Mouse (Mus musculus) kidney, postnatal 25 days (tissue): Measurements from ENCODE around the gene Slc7a14.
A peak's percentile ranks its signal among the peaks of the same experiment; 100 is the strongest.

Experiments
- DNase-seq, 2 experiments: peaks; one replicate each; pipeline ENCODE4 v3.0.0; 2021; ENCODE audit warnings: mixed read lengths in 2 of 2

The Slc7a14 gene

DNA sequence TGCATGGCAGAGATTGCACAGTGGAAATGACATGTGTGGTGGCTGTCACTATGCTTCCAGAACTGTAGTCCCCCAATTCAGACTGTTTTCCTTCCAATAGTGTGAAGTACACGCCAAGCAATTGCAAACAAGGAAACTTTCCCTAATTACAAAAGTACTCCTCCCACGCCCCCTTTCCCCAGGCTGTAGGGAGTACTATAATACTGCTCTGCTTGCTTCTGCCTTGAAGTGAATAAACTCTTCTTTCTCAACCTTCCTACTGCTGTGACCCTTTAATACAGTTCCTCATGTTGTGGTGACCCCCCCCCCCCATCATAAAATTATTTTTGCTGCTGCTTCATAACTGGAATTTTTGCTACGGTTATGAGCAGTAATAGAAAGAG, 49.2 kb downstream of the Slc7a14 start:
- DNase-seq = no peak

DNA sequence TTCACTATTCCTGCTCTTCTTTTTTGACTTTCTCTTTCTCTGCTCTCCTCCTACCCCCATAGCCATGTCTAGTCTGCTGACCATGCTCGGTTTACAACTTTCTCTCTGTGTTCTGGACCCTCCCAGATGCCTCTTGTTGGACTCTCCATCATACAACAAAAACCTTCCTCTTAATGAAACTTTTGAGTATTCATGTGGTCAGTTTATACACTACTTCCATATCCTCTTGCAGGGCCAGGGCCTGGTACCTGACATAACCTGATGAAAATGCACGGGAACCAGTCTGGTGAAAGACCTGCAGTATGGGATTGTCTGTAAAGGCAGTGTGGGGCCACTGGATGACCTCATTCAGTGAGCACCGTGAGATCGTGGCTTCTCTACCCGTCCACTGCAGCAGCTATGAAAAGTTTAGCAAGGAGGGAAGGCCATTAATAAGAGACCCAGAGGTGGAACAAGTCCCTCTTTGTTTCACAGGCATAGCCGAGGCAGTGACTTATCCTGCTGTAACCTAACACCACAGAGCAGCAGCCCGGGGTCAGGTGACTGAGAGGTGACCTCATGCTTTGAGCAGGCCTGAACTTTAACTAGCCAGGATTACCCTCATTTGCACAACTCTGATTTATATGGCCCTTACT, 49.7 kb downstream of the Slc7a14 start:
- DNase-seq = peak; percentile 49 to 65

DNA sequence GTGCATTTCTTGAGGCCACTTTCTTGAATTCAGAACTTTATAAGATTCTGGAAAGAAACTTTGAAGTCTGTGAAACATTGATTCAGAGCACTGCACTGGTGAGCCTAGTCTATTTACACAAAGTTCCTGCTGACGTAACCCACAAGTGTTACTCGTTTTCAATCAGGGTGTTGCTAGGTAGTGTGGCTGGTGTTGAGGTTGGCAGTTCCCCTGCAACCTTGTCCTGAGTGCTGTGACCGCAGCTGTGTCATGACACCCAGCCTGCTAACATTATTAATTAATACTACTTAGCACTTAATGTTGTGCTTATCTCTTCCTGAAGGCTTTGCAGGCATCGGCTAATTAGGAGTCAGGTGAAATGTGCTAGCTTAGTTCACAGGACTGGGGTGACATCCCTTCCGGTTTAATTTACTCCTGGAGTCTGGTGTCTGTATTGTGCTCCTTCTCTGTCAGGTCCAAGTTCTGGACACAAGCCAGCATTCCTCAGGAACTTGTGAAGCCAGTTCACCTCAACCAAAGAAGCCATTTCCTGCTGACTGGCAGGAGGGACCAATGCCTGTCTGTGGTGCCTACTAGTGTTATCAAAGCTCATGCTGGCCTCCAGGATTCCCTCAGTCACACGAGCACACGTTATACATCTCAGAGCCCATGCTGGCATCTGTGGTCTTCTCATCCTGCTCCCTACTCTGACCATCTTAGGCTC, 50.5 kb downstream of the Slc7a14 start:
- peak; percentile 40 to 41 for DNase-seq

DNA sequence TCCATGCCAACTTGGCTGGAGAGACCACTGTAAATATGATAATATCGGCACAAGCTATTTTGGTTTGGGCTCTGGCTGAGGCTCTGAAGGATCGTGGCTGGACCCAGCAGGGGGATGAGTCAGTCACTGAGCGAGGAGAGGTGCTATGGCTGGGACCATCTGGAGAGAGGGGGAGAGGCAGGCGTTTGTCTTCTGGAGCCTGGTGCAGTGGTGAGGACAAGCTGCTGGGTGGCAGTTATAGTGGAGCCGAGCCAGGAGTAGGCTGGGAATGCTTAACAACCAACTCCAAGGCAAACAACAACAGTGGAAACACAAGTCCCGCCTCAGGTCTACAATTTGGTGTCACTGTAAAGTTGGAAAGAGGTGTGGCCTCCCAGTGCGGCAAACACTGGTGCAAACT, 55.8 kb downstream of the Slc7a14 start:
- DNase-seq = no peak

- DNase-seq = no peak
These were observed 56.3 kb downstream of the Slc7a14 start for GRCm38 (mm10) chr3:31253862-31254261.

- DNase-seq = no peak
These were observed 57.6 kb downstream of the Slc7a14 start for GRCm38 (mm10) chr3:31252566-31252965.

- DNase-seq = no peak
These were observed 66.7 kb downstream of the Slc7a14 start for GRCm38 (mm10) chr3:31243478-31243877.

GRCm38 (mm10) chr3:31240840-31241239, 69.3 kb downstream of the Slc7a14 start:
- no peak for DNase-seq

DNA sequence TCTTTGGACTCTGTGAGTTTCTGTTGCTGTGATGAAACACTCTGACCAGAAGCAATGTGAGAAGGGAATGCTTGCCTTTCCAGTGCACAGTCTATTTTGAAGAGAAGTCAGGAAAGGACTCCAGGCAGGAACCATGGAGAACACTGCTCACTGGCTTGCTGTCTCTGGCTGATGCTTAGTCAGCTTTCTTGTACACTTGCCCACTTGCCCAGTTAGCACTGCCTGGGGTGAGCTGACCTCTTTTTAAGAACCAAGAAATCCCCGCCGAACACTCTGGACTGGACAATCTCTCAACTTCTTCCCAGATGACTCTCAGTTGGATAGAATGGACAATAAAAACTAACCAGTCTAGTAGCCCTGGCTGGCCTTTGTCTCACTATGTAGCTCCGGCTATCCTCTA, 70.5 kb downstream of the Slc7a14 start:
- no peak for DNase-seq

DNA sequence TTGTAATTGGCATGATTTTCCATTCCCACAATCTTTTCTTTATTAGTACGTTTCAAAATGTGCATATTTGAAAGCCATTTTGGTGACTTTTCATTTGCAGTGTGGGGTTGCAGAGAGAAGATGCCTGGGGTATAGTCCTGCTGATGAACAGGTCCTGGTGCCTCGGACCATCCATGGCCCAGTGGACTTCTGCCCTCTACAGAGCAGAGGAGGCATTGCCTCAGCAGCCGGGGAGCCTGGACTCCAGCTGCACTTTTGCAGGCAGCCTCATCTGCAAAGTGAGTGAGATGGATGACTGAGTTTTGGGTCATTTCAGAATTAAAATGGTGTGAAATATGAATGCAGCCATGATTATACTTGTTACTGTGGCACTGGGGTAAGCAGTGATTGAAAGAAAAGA, 72.2 kb downstream of the Slc7a14 start:
- peak in 1 of 2 experiments; percentile 13 for DNase-seq

- DNase-seq = peak in 1 of 2 experiments; percentile 8
These were observed 74.0 kb downstream of the Slc7a14 start for GRCm38 (mm10) chr3:31236146-31236545.

DNA sequence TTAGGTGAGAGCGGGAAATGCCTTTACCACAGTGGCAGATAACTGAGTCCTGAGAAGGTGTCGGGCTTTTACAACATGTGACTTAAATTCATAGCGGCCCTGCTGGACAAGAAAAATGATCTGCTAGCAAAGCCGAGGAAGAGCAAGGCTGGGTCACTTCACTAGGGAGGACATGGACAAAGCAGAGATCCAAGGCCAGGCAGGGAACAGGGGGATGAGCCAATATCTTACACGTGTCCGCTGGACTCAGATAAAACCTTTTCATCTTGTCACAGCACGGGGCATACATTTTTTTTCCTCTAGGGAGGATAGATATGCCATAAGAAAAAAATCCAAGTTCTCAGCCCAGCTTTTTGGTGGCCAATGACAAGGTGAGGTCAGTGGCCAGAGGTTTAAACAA, 75.8 kb downstream of the Slc7a14 start:
- no peak for DNase-seq

DNA sequence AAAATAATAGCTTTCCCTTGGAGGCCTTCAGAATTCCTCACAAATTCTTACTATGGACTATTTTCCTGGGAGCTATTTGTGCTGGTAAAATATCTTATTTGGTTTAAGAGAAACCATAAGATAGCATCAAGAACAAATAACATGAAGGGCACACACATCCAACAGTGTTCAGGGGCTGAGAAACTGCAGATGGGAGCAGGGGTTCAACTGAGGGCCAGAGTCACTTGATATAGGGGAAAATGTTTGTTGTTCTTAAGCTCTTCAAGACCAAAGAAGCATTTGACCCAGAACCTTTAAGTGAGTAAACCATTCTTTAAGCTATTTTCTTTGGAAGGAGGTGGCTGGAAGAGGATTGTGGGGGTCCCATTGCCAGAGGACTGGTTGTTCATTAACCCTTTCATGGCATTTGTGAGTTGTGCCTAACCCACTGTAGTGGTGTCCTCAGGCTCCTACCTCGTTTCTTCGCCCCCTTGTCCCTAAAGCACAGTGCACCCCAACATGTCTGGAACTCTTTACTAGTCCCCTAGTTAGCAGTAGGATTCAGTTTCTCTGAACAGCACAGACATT, 76.3 kb downstream of the Slc7a14 start:
- no peak for DNase-seq

GRCm38 (mm10) chr3:31229281-31229680, 80.9 kb downstream of the Slc7a14 start:
- no peak for DNase-seq

GRCm38 (mm10) chr3:31228487-31228886, 81.7 kb downstream of the Slc7a14 start:
- DNase-seq = no peak

- no peak for DNase-seq
These were observed 86.6 kb downstream of the Slc7a14 start for GRCm38 (mm10) chr3:31223551-31223950.

DNA sequence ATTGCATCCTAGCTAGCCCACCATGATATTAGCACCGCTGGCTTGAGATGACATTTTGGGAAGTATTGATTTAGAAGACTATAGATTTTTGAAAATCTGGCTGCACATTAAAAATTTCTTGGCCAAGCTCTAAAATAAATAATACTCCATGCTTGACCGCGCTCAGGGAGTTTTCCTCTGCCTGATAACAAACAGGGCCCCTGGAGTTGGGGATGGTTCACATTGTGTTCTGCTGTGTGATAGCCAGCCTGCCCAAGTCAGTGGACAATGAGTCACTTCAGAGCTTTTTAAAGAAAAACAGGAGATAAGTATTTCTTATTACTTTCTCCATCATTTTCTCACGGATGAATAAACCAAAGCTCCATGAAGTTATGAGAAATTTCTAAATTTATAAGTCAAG, 90.1 kb downstream of the Slc7a14 start:
- no peak for DNase-seq

GRCm38 (mm10) chr3:31219483-31219882, 90.7 kb downstream of the Slc7a14 start:
- no peak for DNase-seq

DNA sequence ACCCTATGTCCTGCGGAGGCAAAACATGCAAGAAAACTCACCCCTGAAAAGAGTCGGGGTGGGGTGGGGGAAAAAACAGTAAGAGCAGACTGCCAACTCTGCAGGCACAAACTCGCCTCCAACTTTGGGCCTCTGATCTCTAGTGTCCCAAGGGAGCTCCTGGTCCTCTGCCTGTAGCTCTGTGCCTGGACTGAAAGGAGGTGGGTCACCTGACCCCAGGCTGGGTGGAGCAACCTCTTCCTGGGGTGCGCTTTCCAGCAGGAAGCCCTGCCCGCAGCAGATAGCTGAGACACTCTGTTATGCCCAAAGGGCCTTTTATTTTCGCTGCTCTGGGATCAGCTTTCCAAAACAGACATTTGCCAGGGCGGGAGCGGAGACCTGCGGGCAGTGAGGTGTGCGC, 92.7 kb downstream of the Slc7a14 start:
- DNase-seq = no peak

DNA sequence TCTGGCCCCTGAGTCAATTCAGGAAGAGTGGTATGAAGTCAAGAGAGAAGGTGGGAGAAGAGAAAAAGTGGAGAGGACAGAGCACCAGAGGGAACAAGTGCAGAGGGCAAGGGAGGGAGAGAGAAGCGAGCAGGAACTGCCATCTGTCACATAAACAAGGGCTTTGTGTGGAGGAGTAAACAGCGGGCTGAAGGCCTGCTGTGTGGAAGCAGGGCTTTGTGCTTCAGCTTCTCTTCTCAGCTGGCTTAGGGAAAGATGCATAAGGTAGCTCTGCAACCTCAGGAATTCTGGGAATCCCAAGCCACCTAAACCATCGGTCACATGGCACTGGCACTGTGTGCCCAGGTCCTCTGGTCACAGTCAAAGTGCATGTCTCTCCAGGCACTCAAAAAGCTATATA, 96.4 kb downstream of the Slc7a14 start:
- DNase-seq = no peak

- no peak for DNase-seq
These were observed 97.8 kb downstream of the Slc7a14 start for GRCm38 (mm10) chr3:31212205-31213038.

DNA sequence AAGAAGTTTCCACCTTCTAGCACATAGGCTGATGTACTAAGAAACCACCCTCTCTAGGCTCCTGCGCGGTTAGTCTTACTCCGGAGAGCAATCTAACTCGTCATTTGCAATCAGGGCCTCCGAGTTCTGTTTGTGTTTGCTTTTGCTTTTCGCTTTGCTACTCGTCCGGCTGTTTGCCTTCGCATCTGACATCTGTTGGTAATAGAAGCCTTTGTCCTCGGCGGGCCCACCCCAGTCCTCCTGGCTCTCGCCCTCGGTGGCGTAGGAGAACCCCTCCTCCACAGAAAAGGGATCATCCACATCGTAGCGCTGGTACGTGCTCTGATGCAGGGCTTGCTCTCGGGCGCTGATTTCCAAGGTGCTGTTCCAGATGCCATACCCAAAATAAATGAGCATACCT, 101.2 kb downstream of the Slc7a14 start:
- DNase-seq = no peak

GRCm38 (mm10) chr3:31208458-31208994, 101.7 kb downstream of the Slc7a14 start:
- DNase-seq = no peak
